Mouse (Mus musculus) stomach, postnatal 0 days (tissue): ENCODE measurements around the gene Mtch2. TPM values are rescaled to one million over a fixed set of nuclear protein-coding genes. Genes with fewer than 3 reads are reported as not detected.

ENCODE experiments used
- ATAC-seq: fragments of 200-750 bp; cut with Nextera tagmentation; 2 replicates; pipeline ENCODE4 v1.8.0; 2017; ENCODE audit not compliant: low FRiP score, low TSS enrichment
- DNase-seq: peaks from one replicate; pipeline ENCODE4 v3.0.0-alpha.2; 2016; ENCODE audit warnings: low spot score
- H3K27ac ChIP-seq: fragments of 300-500 bp; sonication (generic); replicated peaks from 2 replicates; pipeline ENCODE4 v1.5.1; 2014; ENCODE audit warnings: mild to moderate bottlenecking, control low read depth
- H3K27me3 ChIP-seq: fragments of 300-500 bp; sonication (generic); 2 replicates; pipeline ENCODE4 v1.6.1; 2014; ENCODE audit warnings: low read length; ENCODE audit not compliant: control insufficient read depth, insufficient read depth
- H3K36me3 ChIP-seq: fragments of 300-500 bp; sonication (generic); 2 replicates; pipeline ENCODE4 v1.6.1; 2014; ENCODE audit warnings: low read length, mixed read lengths; ENCODE audit not compliant: control insufficient read depth, insufficient read depth
- H3K4me1 ChIP-seq: fragments of 300-500 bp; sonication (generic); replicated peaks from 2 replicates; pipeline ENCODE4 v1.6.1; 2014; ENCODE audit warnings: antibody characterized with exemption; ENCODE audit not compliant: control insufficient read depth, insufficient read depth
- H3K4me2 ChIP-seq: fragments of 300-500 bp; sonication (generic); replicated peaks from 2 replicates; pipeline ENCODE4 v1.6.1; 2014; ENCODE audit warnings: low read depth, mild to moderate bottlenecking, control low read depth, moderate library complexity
- H3K4me3 ChIP-seq: fragments of 300-500 bp; sonication (generic); 2 replicates; pipeline ENCODE4 v1.5.1; 2014; ENCODE audit warnings: low read depth, low read length, control low read depth
- H3K9ac ChIP-seq: fragments of 300-500 bp; sonication (generic); 2 replicates; pipeline ENCODE4 v1.6.1; 2014; ENCODE audit warnings: mild to moderate bottlenecking, low read length, control low read depth, mixed read lengths
- H3K9me3 ChIP-seq: fragments of 300-500 bp; sonication (generic); 2 replicates; pipeline ENCODE4 v1.6.1; 2016; ENCODE audit warnings: low read length; ENCODE audit not compliant: control insufficient read depth
- CTCF ChIP-seq: IDR thresholded peaks from 2 replicates; pipeline ENCODE4 v1.5.1; 2016; ENCODE audit warnings: antibody characterized with exemption, low read depth, mild to moderate bottlenecking, moderate library complexity
- EP300 ChIP-seq: optimal IDR thresholded peaks from 2 replicates; pipeline ENCODE3; 2016; ENCODE audit warnings: antibody characterized with exemption
- WGBS: fragments of 180-500 bp; shearing (Covaris S2); extraction: QIAGEN DNeasy Blood & Tissue Kit; methylation state at CpG from one replicate; pipeline ENCODE4 v1.1.7; 2014; 5-methylcytosine and 5-hydroxymethylcytosine counted together
- polyA plus RNA-seq: library from polyadenylated mRNA; unstranded; fragments of >200 nt; fragmentation: Nextera tagmentation; extraction: Ambion mirVana; gene quantifications from 2 replicates; pipeline ENCODE4 v1.2.1, GENCODE M21; 2015

Mtch2 gene
- polyA plus RNA-seq, 1 experiment from 2014 or later: 151 TPM

DNA sequence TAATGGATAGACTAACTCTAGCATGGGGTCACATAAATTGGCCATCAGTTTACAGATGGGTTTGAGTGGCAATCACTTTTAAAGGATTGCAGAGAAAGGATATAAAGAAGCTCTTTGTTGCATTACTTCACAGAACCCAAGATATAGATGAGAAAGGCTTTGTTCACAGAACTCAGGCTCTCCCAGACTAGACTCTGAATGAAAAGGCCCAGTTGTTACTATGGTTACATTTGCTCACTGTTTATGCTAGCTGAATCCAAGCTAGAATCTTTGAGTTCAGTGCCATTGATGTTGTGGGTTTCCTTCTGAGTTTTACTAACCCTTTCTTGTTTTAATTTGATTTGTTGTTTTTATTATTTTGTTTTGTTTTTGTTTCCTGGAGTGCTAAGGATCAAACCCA is 17.2 kb downstream of the Mtch2 start:
- Histone ChIP-seq H3K4me2 (no peak overlapping the region), H3K4me3 (no peak overlapping the region), H3K36me3 (peaks cover 19% of the 10 kb centered on the region), H3K27ac (no peak overlapping the region), H3K27me3 (no peaks in the 10 kb centered on the region), H3K9me3 (no peaks in the 10 kb centered on the region), H3K9ac (no peak overlapping the region), H3K4me1 (no peaks in the 10 kb centered on the region)
- no peak for TF ChIP-seq CTCF
- TF ChIP-seq EP300: no peak
- ATAC-seq: no peak
- no peak for DNase-seq

- no peaks in the 10 kb centered on the region for H3K27me3 ChIP-seq
- TF ChIP-seq EP300 (no peak), CTCF (peak; percentile 96)
- ATAC-seq (peak; percentile 92), DNase-seq (peak; percentile 84)
- no peak overlapping the region for H3K4me2 ChIP-seq
- WGBS: 9% methylated on average over 3 of the region's 3 CpGs
- no peak overlapping the region for H3K4me3 ChIP-seq
- H3K36me3 ChIP-seq: peaks cover 8% of the 10 kb centered on the region
- H3K9me3 ChIP-seq: no peaks in the 10 kb centered on the region
- no peak overlapping the region for H3K27ac ChIP-seq
- peaks cover 4% of the 10 kb centered on the region; the same call in 1 of the 2 replicates for H3K4me1 ChIP-seq
- no peak overlapping the region for H3K9ac ChIP-seq
Observed at GRCm38 (mm10) chr2:90866524-90866923, 19.6 kb downstream of the Mtch2 start.

- H3K4me2 ChIP-seq: no peak overlapping the region
- WGBS: 8% methylated on average over 4 of the region's 4 CpGs
- ATAC-seq (peak; percentile 53), DNase-seq (no peak)
- 0 out of 2 replicates have a peak overlapping the region, but pooled peaks have one; percentile 13 for H3K27ac ChIP-seq
- H3K9me3 ChIP-seq: no peaks in the 10 kb centered on the region
- peak overlapping the region; percentile 31 for H3K9ac ChIP-seq
- H3K4me1 ChIP-seq: peaks cover 4% of the 10 kb centered on the region; the same call in 1 of the 2 replicates
- no peak overlapping the region for H3K4me3 ChIP-seq
- TF ChIP-seq CTCF: no peak
- TF ChIP-seq EP300: no peak
- H3K36me3 ChIP-seq: no peaks in the 10 kb centered on the region; the same call in 1 of the 2 replicates
- no peaks in the 10 kb centered on the region for H3K27me3 ChIP-seq
Observed at GRCm38 (mm10) chr2:90870136-90870601, 23.2 kb downstream of the Mtch2 start.

DNA sequence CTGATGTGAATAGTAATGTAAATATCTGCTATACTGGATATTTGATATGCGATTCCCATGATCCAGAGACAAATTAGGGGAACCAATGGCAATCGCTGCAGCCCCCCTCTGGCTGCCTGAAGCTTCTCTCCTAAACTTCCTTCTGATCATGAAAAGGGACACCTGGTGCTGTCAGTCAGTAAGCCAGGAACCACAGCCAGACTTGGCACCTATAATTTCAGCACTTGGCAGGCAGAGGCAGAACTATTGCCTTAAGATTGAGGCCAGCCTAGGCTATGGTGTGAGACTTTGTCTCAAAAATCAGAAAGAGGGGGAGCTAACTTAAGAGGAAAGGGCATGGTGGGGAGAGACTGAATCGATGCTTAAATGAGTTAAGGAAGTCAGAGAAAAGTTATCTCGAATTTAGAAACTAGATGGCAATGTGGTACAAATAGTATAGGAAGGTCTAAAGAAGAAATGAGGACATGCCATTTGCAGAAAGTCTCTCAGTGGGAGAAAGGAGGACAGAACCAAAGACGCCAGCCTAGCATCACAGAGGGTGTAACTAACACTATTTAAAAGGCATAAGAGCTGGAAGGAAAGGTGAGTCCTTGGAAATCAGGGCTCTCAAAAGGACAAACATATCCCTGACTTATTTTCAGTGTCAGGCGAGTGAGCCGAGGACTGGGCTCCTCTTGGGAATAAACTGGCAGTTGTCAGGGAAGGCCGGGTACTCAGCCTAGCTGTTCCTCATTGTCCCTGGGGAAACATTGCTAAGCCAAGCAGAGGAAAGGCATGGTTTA is 24.4 kb downstream of the Mtch2 start:
- Histone ChIP-seq H3K27me3 (no peaks in the 10 kb centered on the region), H3K9me3 (no peaks in the 10 kb centered on the region), H3K4me3 (no peak overlapping the region), H3K9ac (no peak overlapping the region), H3K4me1 (peaks cover 4% of the 10 kb centered on the region; the same call in 1 of the 2 replicates), H3K4me2 (no peak overlapping the region), H3K27ac (no peak overlapping the region), H3K36me3 (no peaks in the 10 kb centered on the region)
- WGBS: 59% methylated on average over 8 of the region's 8 CpGs
- no peak for ATAC-seq
- TF ChIP-seq CTCF (peak; percentile 19; the same call in 1 of the 2 replicates), EP300 (no peak)
- no peak for DNase-seq

GRCm38 (mm10) chr2:90874025-90874424 is 27.1 kb downstream of the Mtch2 start:
- no peak overlapping the region for H3K4me3 ChIP-seq
- H3K9me3 ChIP-seq: no peaks in the 10 kb centered on the region
- DNase-seq (no peak), ATAC-seq (no peak)
- no peak overlapping the region for H3K4me2 ChIP-seq
- no peak for TF ChIP-seq CTCF
- no peak for TF ChIP-seq EP300
- no peak overlapping the region for H3K9ac ChIP-seq
- no peaks in the 10 kb centered on the region for H3K27me3 ChIP-seq
- H3K4me1 ChIP-seq: peaks cover 4% of the 10 kb centered on the region; the same call in 1 of the 2 replicates
- 71% methylated on average over 1 of the region's 1 CpGs for WGBS
- H3K36me3 ChIP-seq: no peaks in the 10 kb centered on the region
- H3K27ac ChIP-seq: no peak overlapping the region

DNA sequence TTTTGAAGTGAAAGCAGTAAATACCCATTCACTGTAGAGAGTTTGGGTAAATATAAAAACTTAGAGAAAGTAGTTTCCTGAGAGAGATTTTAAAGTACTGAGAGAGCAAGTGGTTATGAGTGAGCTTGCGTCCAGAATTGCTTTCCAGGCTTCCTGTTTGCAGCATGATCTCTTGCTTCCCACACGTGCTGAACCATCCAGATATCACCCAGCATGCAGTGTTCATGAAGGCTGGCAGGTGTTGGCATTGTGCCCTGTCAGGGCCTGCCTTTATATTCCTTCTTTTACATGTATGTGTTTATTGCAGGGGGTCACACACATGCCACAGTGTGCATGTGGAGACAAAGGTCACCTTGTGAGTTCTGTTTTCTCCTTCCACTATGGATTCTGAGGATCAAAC is 28.3 kb downstream of the Mtch2 start:
- no peak for DNase-seq
- Histone ChIP-seq H3K27ac (no peak overlapping the region), H3K9me3 (no peaks in the 10 kb centered on the region), H3K4me3 (no peak overlapping the region), H3K36me3 (no peaks in the 10 kb centered on the region), H3K4me1 (peaks cover 4% of the 10 kb centered on the region; the same call in 1 of the 2 replicates), H3K9ac (no peak overlapping the region), H3K4me2 (no peak overlapping the region), H3K27me3 (no peaks in the 10 kb centered on the region)
- no peak for TF ChIP-seq EP300
- no peak for TF ChIP-seq CTCF
- WGBS: 59% methylated on average over 2 of the region's 2 CpGs
- no peak for ATAC-seq
